Mouse (Mus musculus): Measurements from ENCODE around the gene Pnpla1. TPM values are rescaled to one million over a fixed set of nuclear protein-coding genes. Genes with fewer than 3 reads are reported as not detected.
"Not testable (repeated sequence)": the region's sequence is repeated elsewhere in the genome, so short reads cannot be mapped to it uniquely, and the experiment has no call there.

Gene Pnpla1
- polyA plus RNA-seq (2015; fragmentation: Nextera tagmentation; extraction: Ambion mirVana): 0.32 and 0.50 TPM in 2 replicates

DNA sequence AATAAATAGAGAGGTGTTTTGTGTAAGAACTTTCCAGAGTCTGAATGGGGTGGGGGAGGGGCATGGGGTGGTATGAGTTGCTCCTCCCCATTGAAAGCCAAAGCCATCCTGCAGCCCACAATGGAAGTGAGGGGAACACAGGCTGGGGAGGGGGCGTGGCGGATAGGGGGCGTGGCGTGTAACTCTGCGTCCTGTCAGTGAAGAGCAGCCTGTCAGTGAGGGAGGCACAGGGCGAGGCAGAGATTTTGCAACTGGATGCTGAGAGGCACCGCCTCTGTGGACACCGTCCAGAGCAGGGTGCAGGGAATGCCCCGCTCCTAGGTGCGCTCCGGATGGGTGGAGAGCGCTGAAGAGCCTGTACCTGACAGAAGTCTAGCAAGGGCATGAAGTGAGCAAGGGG, at the start of gene Pnpla1:
TSS of gene Pnpla1 (plus strand) at position 207 of the 400 bp plus-strand sequence.
- Histone ChIP-seq H3K4me2 (no peak within 1 kb of the TSS), H3K9ac (no peak within 1 kb of the TSS), H3K9me3 (no peaks in the 10 kb centered on the region), H3K27ac (no peak within 1 kb of the TSS), H3K27me3 (replicated peaks) (no peaks in the 10 kb centered on the region), H3K36me3 (no peaks in the 10 kb centered on the region), H3K4me1 (no peaks in the 10 kb centered on the region), H3K4me3 (replicated peaks) (no peak within 1 kb of the TSS)
- ATAC-seq (ENCODE audit: insufficient read depth, low FRiP score, low read depth): 0 out of 2 replicates have a peak, but pooled peaks have one; percentile 28
- WGBS: 35% methylated on average over 12 of the region's 12 CpGs

DNA sequence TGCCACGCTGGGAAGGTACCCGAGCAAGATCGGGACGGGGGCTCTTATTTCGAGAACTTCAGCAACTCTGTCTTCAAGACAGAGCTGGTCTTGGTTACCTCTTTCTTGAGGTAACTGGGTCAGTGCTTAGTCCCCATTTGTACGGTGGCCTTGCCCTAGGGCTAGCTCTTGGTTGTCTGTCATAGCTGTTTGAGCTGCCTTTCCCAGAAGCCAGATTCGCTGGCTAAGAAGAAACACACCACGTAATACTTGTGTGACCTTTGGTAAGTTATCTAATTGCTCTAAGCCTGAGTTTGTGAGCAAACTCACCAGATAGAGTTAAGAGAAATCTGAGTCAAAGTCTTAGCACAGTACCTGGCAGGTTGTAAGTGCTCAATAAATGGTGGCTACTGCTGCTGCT, 49.5 kb upstream of the Pnpla1 start:
- Histone ChIP-seq H3K9me3 (no peaks in the 10 kb centered on the region), H3K4me3 (replicated peaks) (no peak overlapping the region), H3K27ac (no peak overlapping the region), H3K4me1 (no peaks in the 10 kb centered on the region), H3K4me2 (no peak overlapping the region), H3K9ac (no peak overlapping the region), H3K27me3 (replicated peaks) (no peaks in the 10 kb centered on the region), H3K36me3 (peaks cover 49% of the 10 kb centered on the region)
- no peak for ATAC-seq (ENCODE audit: insufficient read depth, low FRiP score, low read depth)
- 96% methylated on average over 8 of the region's 8 CpGs for WGBS

DNA sequence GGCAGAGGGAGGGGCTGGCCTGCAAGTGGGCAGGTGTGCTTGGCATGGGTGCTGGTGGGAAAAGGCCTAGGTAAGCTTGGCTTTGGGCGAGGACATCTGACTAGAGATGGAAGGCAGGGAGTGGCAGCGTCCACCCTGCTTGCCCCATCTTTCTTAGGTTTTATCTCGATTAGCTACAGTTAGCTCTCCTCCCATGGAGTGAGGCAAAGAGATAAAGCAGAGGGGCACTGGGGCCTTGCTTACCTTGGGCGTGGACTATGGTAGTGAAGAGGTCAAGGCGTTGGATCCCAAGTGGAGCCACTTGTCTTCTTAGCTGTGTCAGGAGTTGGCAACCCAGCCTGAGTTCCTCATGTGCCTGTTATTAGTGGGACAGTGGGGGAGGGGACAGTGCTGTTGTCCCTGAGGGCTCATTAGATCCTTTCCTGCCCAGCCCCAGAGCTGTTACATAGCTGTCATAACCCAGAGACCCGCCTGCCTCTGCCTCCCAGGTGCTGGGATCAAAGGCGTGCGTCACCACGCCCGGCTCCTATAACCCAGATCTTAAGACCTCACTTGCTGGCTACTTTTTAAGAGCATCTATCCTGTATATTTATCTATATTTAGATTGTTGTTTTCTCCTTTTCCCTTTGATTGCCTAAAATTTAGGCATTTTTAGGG, 48.9 kb upstream of the Pnpla1 start:
- H3K27ac ChIP-seq: no peak overlapping the region
- H3K9me3 ChIP-seq: no peaks in the 10 kb centered on the region
- H3K4me1 ChIP-seq: no peaks in the 10 kb centered on the region
- peak; percentile 91 for ATAC-seq (ENCODE audit: insufficient read depth, low FRiP score, low read depth)
- no peak overlapping the region for H3K4me2 ChIP-seq
- no peak overlapping the region for H3K4me3 ChIP-seq (replicated peaks)
- H3K9ac ChIP-seq: no peak overlapping the region
- H3K27me3 ChIP-seq (replicated peaks): no peaks in the 10 kb centered on the region
- WGBS: 91% methylated on average over 10 of the region's 10 CpGs
- peaks cover 52% of the 10 kb centered on the region for H3K36me3 ChIP-seq

DNA sequence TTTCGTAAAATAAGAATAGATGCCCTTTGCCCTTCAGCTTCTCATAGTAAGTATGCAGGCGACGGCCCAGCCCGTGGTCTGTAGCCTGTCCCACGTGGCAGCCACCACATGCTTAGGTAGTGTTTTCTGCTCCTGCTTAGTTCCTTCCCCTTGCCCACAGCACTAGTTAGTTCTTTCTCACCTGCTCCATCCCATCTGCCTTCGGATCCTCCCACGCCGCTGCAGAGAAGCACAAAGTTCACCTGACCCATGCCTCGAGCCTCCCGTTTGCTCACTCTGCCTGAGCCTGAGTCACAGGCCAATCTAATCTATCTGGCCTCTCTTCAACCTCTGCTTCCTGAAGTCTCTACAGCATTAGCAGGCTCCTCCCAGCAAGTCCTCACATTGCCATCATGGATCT, 45.9 kb upstream of the Pnpla1 start:
- H3K27me3 ChIP-seq (replicated peaks): no peaks in the 10 kb centered on the region
- no peak overlapping the region for H3K27ac ChIP-seq
- no peaks in the 10 kb centered on the region for H3K4me1 ChIP-seq
- no peak for ATAC-seq (ENCODE audit: insufficient read depth, low FRiP score, low read depth)
- no peak overlapping the region for H3K9ac ChIP-seq
- no peak overlapping the region for H3K4me2 ChIP-seq
- 89% methylated on average over 10 of the region's 10 CpGs for WGBS
- peaks cover 56% of the 10 kb centered on the region for H3K36me3 ChIP-seq
- H3K9me3 ChIP-seq: no peaks in the 10 kb centered on the region
- no peak overlapping the region for H3K4me3 ChIP-seq (replicated peaks)

DNA sequence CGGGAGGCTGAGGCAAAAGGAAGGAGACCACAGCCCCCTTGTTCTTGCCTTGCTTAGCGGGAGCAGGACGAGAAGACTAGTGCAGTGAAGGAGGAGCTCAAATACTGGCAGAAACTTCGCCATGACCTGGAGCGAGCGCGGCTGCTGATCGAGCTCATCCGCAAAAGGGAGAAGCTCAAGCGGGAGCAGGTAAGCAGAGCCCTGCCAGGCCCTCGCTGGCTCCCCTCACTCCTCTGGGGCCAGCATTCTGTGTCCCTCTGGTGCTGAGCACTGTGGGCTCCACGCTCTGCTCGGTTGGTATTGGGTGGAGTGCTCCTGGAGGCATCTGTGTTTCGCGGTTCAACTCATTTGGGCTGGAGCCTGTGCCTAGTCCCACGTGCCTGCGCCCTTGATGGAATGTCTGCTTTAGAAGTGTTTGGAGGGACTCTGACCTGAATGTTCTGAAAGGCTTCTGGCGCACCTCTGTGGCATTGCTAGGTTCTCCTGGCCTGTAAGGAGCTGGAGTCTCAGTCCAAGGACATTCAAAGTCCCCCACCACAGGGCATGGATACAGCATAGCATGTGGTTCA, 43.6 kb upstream of the Pnpla1 start:
- Histone ChIP-seq H3K4me2 (no peak overlapping the region), H3K36me3 (peaks cover 65% of the 10 kb centered on the region), H3K9me3 (no peaks in the 10 kb centered on the region), H3K9ac (no peak overlapping the region), H3K4me3 (replicated peaks) (no peak overlapping the region), H3K27ac (no peak overlapping the region), H3K27me3 (replicated peaks) (no peaks in the 10 kb centered on the region), H3K4me1 (no peaks in the 10 kb centered on the region)
- ATAC-seq (ENCODE audit: insufficient read depth, low FRiP score, low read depth): no peak
- WGBS: 86% methylated on average over 18 of the region's 18 CpGs

DNA sequence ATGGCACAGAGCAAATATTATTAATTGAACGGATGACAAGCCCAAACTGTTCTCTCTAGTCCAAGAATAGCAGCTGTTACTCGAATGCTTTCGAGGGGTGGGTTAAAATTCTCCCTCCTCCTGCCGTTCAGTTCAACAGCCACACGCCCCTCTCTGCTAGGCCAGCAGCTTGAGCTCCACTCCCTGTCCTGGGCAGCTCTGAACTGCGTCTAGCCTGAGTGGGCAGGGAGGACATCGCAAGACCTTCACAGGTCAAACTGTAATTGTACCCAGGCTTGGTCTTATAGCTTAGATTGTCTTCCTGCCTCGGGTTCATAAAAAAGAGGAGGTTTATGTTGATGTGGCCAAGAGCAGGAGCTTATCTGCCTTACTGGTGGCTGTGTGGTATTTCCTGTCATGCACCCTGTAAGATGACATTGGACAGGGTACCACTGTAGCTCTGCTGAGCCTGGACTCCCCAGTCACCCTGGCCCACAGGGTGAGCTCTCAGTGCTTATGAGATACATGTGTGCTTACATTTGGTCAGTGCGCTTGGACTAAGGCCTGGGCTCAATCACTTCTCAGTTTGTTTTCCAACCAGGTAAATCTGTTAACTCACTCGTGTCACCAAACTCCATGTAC, 42.7 kb upstream of the Pnpla1 start:
- Histone ChIP-seq H3K27me3 (replicated peaks) (no peaks in the 10 kb centered on the region), H3K4me3 (replicated peaks) (no peak overlapping the region), H3K36me3 (peaks cover 58% of the 10 kb centered on the region), H3K4me2 (no peak overlapping the region), H3K9ac (no peak overlapping the region), H3K9me3 (no peaks in the 10 kb centered on the region), H3K4me1 (no peaks in the 10 kb centered on the region), H3K27ac (no peak overlapping the region)
- no peak for ATAC-seq (ENCODE audit: insufficient read depth, low FRiP score, low read depth)
- 61% methylated on average over 10 of the region's 10 CpGs for WGBS

DNA sequence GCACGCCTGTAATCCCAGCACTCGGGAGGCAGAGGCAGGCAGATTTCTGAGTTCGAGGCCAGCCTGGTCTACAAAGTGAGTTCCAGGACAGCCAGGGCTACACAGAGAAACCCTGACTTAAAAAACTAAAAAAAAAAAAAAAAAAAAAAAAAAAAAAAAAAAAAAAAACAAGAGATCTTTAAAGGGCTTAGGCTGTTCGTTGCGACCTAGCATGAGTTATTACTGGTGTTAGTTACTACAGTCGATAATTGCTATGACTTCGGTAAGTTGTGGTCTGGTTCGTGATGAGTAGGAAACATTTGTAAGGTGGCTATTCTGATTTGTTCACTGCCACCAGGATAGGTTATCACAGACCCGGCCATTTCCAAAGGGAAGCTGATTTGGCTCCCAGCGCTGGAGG, 41.9 kb upstream of the Pnpla1 start:
- 87% methylated on average over 10 of the region's 10 CpGs for WGBS
- not testable (repeated sequence) for H3K9me3 ChIP-seq; H3K4me3 ChIP-seq (replicated peaks); H3K27ac ChIP-seq; H3K9ac ChIP-seq; H3K4me2 ChIP-seq; ATAC-seq (ENCODE audit: insufficient read depth, low FRiP score, low read depth); H3K4me1 ChIP-seq; H3K27me3 ChIP-seq (replicated peaks)
- H3K36me3 ChIP-seq: peaks cover 64% of the 10 kb centered on the region

DNA sequence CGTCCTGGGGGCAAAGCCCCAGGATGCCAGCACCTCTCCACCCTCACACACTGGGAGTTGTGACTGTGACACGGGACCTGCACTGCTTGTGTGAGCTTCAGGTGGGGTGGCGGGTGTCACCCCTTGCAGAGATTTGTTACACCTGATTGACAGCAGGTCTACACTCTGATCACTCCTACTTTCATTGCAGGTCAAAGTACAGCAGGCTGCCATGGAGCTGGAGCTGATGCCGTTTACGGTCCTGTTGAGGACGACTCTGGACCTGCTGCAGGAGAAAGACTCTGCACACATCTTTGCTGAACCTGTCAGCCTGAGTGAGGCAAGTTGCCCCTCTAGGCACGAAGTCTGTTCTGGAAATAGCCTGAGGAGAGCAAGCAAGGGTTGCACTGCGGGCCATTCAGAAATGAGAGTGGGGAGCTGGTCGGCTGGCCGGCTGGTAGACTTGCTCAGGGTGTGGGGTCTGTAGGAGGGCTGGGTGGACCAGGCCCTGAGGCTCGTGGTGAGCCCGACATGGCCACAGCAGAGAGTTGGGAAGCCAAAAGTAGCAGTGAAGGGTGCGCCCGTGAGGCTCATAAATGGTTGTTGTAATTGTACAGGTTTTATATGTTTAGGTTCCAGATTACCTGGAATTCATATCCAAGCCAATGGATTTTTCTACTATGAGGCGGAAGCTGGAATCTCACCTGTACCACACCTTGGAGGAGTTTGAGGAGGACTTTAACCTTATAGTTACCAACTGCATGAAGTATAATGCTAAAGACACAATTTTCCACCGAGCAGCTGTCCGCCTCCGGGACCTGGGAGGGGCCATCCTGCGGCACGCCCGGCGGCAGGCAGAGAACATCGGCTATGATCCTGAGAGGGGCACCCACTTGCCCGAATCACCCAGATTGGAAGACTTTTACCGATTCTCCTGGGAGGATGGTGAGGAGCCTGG, 41.1 kb upstream of the Pnpla1 start:
- Histone ChIP-seq H3K9ac (no peak overlapping the region), H3K4me3 (replicated peaks) (no peak overlapping the region), H3K4me2 (no peak overlapping the region), H3K4me1 (no peaks in the 10 kb centered on the region), H3K9me3 (no peaks in the 10 kb centered on the region), H3K27me3 (replicated peaks) (no peaks in the 10 kb centered on the region), H3K27ac (no peak overlapping the region), H3K36me3 (peaks cover 70% of the 10 kb centered on the region)
- 90% methylated on average over 25 of the region's 25 CpGs for WGBS
- no peak for ATAC-seq (ENCODE audit: insufficient read depth, low FRiP score, low read depth)

DNA sequence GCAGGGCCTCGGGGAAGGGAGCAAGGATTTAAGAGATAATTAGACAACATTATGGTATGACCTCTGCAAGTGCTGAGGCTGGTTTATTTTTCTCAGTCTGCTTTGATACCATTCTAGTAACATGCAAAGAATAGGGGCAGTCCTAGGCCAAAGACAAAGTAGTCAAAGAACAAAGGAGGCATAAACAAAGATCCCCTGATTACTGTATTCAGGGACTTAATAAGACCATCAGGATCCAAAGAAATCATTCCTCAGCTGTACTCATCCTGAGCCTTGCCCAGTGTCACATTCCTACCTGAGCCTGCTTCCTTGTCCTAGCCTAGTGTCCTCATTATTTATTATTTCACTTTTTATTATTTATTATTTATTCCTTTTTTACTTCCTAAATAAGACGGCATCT, 38.0 kb upstream of the Pnpla1 start:
- Histone ChIP-seq H3K9ac (no peak overlapping the region), H3K9me3 (no peaks in the 10 kb centered on the region), H3K27ac (no peak overlapping the region), H3K36me3 (peaks cover 68% of the 10 kb centered on the region), H3K4me3 (replicated peaks) (no peak overlapping the region), H3K4me2 (no peak overlapping the region), H3K4me1 (no peaks in the 10 kb centered on the region), H3K27me3 (replicated peaks) (no peaks in the 10 kb centered on the region)
- 85% methylated on average over 2 of the region's 2 CpGs for WGBS
- ATAC-seq (ENCODE audit: insufficient read depth, low FRiP score, low read depth): no peak

DNA sequence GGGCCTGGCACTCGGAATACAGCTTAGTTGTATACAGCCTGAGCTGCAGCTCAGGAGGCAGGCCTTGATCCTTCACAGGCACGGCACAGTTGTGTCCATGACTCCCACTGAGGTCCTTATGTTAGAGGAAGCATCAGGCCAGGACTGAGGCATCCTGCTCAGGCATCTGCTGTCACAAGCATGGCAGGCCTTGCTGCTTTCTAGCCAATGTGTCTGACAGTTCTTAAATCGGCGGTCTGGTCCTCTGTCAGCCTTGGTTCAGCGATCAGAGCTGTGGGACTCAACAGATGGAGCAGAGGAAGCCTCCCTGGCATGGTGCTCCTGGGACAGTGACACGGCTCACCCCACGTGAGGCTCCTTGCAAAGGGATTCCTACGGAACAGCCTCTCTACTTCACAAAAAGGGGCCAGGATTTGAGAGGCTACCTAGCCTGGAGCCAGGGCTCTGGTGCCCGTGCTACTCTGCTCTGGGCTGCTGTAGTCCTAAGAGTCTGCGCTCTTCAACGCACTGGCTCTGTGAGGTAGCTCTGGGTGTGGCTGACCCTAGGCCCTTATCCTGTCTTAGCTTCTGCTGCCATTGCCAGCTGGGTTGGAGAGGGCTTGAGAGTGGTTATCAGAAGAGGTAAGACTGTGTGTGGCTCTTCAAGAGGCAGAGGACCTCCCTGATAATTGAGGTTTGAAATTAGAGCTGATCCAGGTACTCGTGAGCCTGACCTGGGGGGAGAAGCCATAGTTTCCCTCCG, 35.0 kb upstream of the Pnpla1 start:
- Histone ChIP-seq H3K4me2 (no peak overlapping the region), H3K4me3 (replicated peaks) (no peak overlapping the region), H3K9ac (no peak overlapping the region), H3K4me1 (no peaks in the 10 kb centered on the region), H3K27ac (no peak overlapping the region), H3K9me3 (no peaks in the 10 kb centered on the region), H3K36me3 (peaks cover 66% of the 10 kb centered on the region), H3K27me3 (replicated peaks) (no peaks in the 10 kb centered on the region)
- 88% methylated on average over 13 of the region's 13 CpGs for WGBS
- ATAC-seq (ENCODE audit: insufficient read depth, low FRiP score, low read depth): peak; percentile 96

DNA sequence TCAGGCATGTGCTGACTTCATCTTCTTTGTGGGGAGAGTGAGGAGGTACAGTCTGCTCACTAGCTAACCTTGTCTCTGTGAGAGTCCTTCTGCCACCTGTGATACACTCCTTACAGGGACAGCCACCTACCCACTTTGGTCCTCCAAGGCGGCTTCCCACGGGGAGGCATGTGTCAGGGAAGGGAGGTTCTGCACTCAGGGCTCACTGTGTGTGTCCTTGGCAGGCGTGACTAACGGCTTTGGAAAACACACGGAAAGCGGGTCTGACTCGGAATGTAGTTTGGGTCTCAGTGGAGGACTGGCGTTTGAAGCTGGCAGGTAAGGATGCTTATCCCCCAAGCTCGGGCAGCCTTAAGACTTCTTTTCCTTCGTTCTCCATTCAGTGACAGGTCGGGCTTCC, 34.5 kb upstream of the Pnpla1 start:
- no peaks in the 10 kb centered on the region for H3K9me3 ChIP-seq
- H3K36me3 ChIP-seq: peaks cover 64% of the 10 kb centered on the region
- H3K27me3 ChIP-seq (replicated peaks): no peaks in the 10 kb centered on the region
- no peak overlapping the region for H3K27ac ChIP-seq
- WGBS: 80% methylated on average over 11 of the region's 11 CpGs
- H3K4me3 ChIP-seq (replicated peaks): no peak overlapping the region
- no peaks in the 10 kb centered on the region for H3K4me1 ChIP-seq
- no peak overlapping the region for H3K4me2 ChIP-seq
- no peak overlapping the region for H3K9ac ChIP-seq
- no peak for ATAC-seq (ENCODE audit: insufficient read depth, low FRiP score, low read depth)

Measured in stomach, embryonic 15.5 days (tissue).